Mouse (Mus musculus) stomach, embryonic 14.5 days (tissue): ENCODE results near the gene Ak3. TPM values are rescaled to one million over a fixed set of nuclear protein-coding genes. Genes with fewer than 3 reads are reported as not detected.

Source experiments
- ATAC-seq: fragments of 200-750 bp; cut with Nextera tagmentation; 2 replicates; pipeline ENCODE4 v1.8.0; 2017; ENCODE audit warnings: low read depth, moderate TSS enrichment; ENCODE audit not compliant: insufficient number of reproducible peaks, insufficient read depth, low FRiP score
- H3K27ac ChIP-seq: fragments of 300-500 bp; sonication (generic); 2 replicates; pipeline ENCODE4 v1.5.1; 2014; ENCODE audit warnings: mild to moderate bottlenecking, low read length, moderate library complexity, mixed read lengths
- H3K27me3 ChIP-seq: fragments of 300-500 bp; sonication (generic); 2 replicates; pipeline ENCODE4 v1.6.1; 2014; ENCODE audit warnings: low read length, control low read depth, mixed read lengths; ENCODE audit not compliant: control insufficient read depth, insufficient read depth
- H3K36me3 ChIP-seq: fragments of 300-500 bp; sonication (generic); 2 replicates; pipeline ENCODE4 v1.6.1; 2014; ENCODE audit warnings: mild to moderate bottlenecking, control low read depth, low read length, moderate library complexity, mixed read lengths; ENCODE audit not compliant: control insufficient read depth, insufficient read depth
- H3K4me1 ChIP-seq: fragments of 300-500 bp; sonication (generic); 2 replicates; pipeline ENCODE4 v1.6.1; 2014; ENCODE audit warnings: low read length, control low read depth, mixed read lengths; ENCODE audit not compliant: control insufficient read depth, insufficient read depth
- H3K4me2 ChIP-seq: fragments of 300-500 bp; sonication (generic); replicated peaks from 2 replicates; pipeline ENCODE4 v1.6.1; 2014; ENCODE audit warnings: low read depth, low read length, control low read depth
- H3K4me3 ChIP-seq: fragments of 300-500 bp; sonication (generic); 2 replicates; pipeline ENCODE4 v1.5.1; 2014; ENCODE audit warnings: low read depth, low read length, control low read depth
- H3K9ac ChIP-seq: fragments of 300-500 bp; sonication (generic); replicated peaks from 2 replicates; pipeline ENCODE4 v1.6.1; 2014; ENCODE audit warnings: low read depth, mild to moderate bottlenecking, control low read depth, low read length, moderate library complexity, mixed read lengths
- H3K9me3 ChIP-seq: fragments of 300-500 bp; sonication (generic); 2 replicates; pipeline ENCODE4 v1.6.1; 2016; ENCODE audit warnings: low read depth, low read length, control low read depth; ENCODE audit not compliant: control insufficient read depth
- WGBS: fragments of 180-500 bp; shearing (Covaris S2); extraction: QIAGEN DNeasy Blood & Tissue Kit; methylation state at CpG from one replicate; pipeline ENCODE4 v1.1.7; 2014; 5-methylcytosine and 5-hydroxymethylcytosine counted together
- polyA plus RNA-seq: library from polyadenylated mRNA; unstranded; fragments of >200 nt; fragmentation: Nextera tagmentation; extraction: Ambion mirVana; gene quantifications from 2 replicates; pipeline ENCODE4 v1.2.1, GENCODE M21; 2014

Gene Ak3
- 85.1 and 97.2 TPM in 2 replicates for polyA plus RNA-seq

DNA sequence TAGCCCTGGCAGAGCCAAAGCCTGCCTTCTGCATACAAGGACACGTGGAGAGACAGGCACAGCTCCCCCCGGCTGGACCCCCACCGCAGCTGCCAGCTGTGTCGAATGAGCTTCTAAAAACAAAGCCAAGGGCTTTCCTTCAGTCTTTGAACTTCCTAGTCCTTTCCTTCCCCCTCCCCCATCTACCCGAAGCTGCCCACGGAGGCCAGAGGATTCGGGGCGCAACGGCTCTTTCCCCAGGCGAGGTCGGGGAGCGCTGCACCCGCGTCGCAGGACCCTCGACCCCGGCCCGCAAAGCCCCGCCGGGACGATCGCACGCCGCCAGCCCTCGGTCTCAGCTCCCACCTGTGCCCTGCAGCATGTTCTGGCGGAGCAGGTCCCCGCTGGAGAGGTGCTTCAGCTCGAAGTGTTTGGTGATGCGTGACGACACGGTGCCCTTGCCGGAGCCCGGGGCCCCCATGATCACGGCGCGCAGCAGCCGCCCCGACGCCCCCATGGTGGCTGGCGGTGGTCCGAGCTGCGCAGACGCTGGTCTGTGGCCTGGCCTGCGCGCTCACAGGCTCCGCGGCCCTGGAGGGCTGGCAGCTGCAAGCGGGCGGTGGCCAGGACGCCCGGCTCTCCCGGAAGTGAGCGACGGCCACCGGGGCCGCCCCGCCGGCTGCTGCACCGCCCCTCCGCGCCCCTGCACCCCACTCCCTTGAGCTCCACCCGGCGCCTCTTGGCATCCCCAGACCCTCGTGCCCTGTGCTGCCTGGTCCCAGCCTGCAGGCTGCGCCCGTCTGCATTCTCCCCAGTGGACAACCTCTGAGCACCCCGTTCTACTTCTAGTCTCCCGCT, at the start of gene Ak3:
Gene Ak3, minus strand, starts transcription at position 628 of the 837 bp plus-strand sequence.
- no peaks in the 10 kb centered on the region for H3K27me3 ChIP-seq
- peak within 1 kb of the TSS; percentile 49 for H3K4me2 ChIP-seq
- H3K4me1 ChIP-seq: peaks cover 23% of the 10 kb centered on the region
- H3K9ac ChIP-seq: peak within 1 kb of the TSS; percentile 83
- no peaks in the 10 kb centered on the region for H3K9me3 ChIP-seq
- H3K36me3 ChIP-seq: no peaks in the 10 kb centered on the region
- peak within 1 kb of the TSS; percentile 88 for H3K27ac ChIP-seq
- peak within 1 kb of the TSS; percentile 87 for H3K4me3 ChIP-seq
- peak; percentile 90 for ATAC-seq
- under 1% methylated on average over 61 of the region's 68 CpGs for WGBS

DNA sequence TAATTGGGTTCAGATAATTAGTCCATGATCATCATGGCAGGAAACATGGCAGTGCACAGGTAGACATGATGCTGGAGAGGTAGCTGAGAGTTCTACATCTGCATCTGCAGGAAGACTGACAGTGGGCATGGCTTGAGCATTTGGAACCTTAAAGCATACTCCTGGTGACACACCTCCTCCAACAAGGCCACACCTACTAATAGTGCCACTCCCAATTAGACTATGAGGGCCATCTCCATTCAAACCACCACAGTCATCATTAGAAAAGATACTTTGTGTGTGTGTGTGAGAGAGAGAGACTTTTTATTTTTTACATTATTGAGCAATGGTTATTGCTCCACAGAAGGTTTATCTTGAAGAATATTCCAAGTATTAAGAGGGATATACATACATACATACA, 44.4 kb upstream of the Ak3 start:
- ATAC-seq: no peak
- Histone ChIP-seq H3K9me3 (no peaks in the 10 kb centered on the region), H3K4me3 (no peak overlapping the region), H3K4me2 (no peak overlapping the region), H3K27ac (no peak overlapping the region), H3K4me1 (no peaks in the 10 kb centered on the region), H3K36me3 (no peaks in the 10 kb centered on the region), H3K27me3 (no peaks in the 10 kb centered on the region), H3K9ac (no peak overlapping the region)

GRCm38 (mm10) chr19:29088628-29089027, 40.9 kb upstream of the Ak3 start:
- WGBS: 75% methylated on average over 6 of the region's 6 CpGs
- ATAC-seq: no peak

DNA sequence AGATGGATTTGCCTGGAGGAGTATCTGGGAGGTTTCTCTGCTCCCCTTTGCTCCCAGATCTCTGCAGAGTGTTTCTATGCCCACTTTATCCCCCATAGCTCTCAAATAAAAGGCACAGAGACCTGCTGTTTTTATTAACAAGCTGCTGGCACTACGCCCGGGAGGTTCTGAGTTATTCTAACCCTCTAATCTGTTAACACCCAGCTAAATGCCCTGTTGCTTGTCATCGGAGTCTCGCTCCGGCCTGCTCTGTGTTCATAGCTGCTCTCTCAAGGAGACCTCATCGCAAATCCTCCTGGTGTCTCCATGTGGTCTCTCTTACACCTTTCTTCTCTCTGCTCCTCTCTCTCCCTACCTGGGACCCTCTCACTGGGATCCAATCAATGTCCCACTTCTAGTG, 27.0 kb upstream of the Ak3 start:
- Histone ChIP-seq H3K36me3 (no peaks in the 10 kb centered on the region), H3K4me1 (0 out of 2 replicates have a peak, but pooled peaks cover under 1% of the 10 kb centered on the region), H3K4me3 (no peak overlapping the region), H3K9me3 (no peaks in the 10 kb centered on the region), H3K9ac (no peak overlapping the region), H3K27ac (no peak overlapping the region), H3K27me3 (no peaks in the 10 kb centered on the region), H3K4me2 (no peak overlapping the region)
- WGBS: 44% methylated on average over 6 of the region's 6 CpGs
- ATAC-seq: no peak

More at GRCm38 (mm10) chr19:29088628-29089027, 40.9 kb upstream of the Ak3 start:
- H3K4me1 ChIP-seq: no peaks in the 10 kb centered on the region
- no peaks in the 10 kb centered on the region for H3K36me3 ChIP-seq
- no peaks in the 10 kb centered on the region for H3K9me3 ChIP-seq
- no peak overlapping the region for H3K4me3 ChIP-seq
- H3K27ac ChIP-seq: no peak overlapping the region
- H3K9ac ChIP-seq: no peak overlapping the region
- no peak overlapping the region for H3K4me2 ChIP-seq
- H3K27me3 ChIP-seq: no peaks in the 10 kb centered on the region

GRCm38 (mm10) chr19:29069195-29069594, 21.4 kb upstream of the Ak3 start:
- 39% methylated on average over 5 of the region's 5 CpGs for WGBS
- no peak overlapping the region for H3K27ac ChIP-seq
- H3K36me3 ChIP-seq: no peaks in the 10 kb centered on the region
- 0 out of 2 replicates have a peak, but pooled peaks cover 3% of the 10 kb centered on the region for H3K4me1 ChIP-seq
- H3K4me2 ChIP-seq: no peak overlapping the region
- H3K9me3 ChIP-seq: no peaks in the 10 kb centered on the region
- no peak for ATAC-seq
- no peak overlapping the region for H3K4me3 ChIP-seq
- no peaks in the 10 kb centered on the region for H3K27me3 ChIP-seq
- H3K9ac ChIP-seq: no peak overlapping the region

DNA sequence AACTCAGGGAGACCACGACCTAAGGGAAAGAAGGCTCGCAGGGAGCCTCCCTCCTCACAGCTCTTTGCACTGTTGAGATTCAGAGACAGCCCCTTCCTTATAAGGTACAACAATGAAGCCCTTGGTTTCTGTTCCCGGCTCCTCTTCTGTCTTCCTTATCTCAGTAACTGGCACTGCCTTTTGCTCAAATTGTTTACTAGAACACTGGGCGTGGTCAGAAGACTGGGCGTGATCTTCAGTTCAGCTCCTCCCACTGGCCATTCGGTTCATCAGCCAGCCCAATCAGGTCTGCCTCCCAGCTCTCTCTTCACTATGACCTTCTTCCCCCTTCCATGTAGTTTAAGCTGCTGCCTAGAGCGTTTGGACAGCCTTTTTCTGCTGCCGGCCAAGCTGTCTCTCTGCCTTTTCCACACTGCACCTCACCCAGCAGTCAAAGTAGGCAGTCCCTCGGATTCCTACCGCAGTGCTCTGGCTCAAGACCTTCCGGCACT, 19.3 kb upstream of the Ak3 start:
- ATAC-seq: peak; percentile 69; the same call in 1 of the 2 replicates
- H3K9ac ChIP-seq: no peak overlapping the region
- H3K27me3 ChIP-seq: no peaks in the 10 kb centered on the region
- H3K4me1 ChIP-seq: 0 out of 2 replicates have a peak, but pooled peaks cover 3% of the 10 kb centered on the region
- peak overlapping the region; percentile 39; the same call in 1 of the 2 replicates for H3K27ac ChIP-seq
- no peaks in the 10 kb centered on the region for H3K36me3 ChIP-seq
- H3K4me2 ChIP-seq: peak overlapping the region; percentile 28
- 9% methylated on average over 11 of the region's 11 CpGs for WGBS
- no peaks in the 10 kb centered on the region for H3K9me3 ChIP-seq
- H3K4me3 ChIP-seq: peak overlapping the region; percentile 8; the same call in 1 of the 2 replicates

DNA sequence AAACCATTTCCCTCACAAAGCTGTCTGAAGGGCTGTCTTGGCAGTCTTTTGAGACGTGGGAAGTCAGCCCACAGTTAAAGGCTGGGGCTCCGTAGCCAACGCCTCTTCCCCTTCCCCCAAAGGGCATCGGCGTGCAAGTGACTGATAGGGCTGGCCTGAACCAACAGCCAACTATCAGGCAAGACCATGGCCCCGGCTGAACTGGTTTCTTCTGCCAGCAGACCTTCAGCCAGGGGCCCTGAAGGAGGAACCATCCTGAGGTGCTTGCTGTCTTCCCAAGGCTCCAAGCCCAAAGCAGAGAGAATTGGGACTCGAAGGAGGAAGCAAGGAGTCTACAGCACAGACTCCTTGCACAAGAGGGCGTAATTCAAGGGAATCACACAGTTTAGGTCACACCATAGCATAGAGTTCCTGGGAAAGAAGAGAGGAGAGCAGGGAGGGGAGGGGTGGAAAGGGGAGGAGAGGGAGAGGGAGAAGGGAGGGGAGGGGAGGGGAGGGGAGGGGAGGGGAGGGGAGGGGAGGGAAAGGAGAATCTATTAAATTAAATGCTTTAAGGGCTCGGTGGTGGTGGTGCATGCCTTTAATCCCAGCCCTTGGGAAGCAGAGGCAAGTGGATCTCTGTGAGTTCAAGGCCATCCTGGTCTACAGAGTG, 16.8 kb upstream of the Ak3 start:
- H3K9ac ChIP-seq: no peak overlapping the region
- H3K9me3 ChIP-seq: no peaks in the 10 kb centered on the region
- no peaks in the 10 kb centered on the region for H3K36me3 ChIP-seq
- no peak overlapping the region; the same call in 1 of the 2 replicates for H3K27ac ChIP-seq
- H3K27me3 ChIP-seq: no peaks in the 10 kb centered on the region
- H3K4me2 ChIP-seq: peak overlapping the region; percentile 12; the same call in 1 of the 2 replicates
- no peak overlapping the region for H3K4me3 ChIP-seq
- 61% methylated on average over 9 of the region's 9 CpGs for WGBS
- 0 out of 2 replicates have a peak, but pooled peaks cover under 1% of the 10 kb centered on the region for H3K4me1 ChIP-seq
- peak; percentile 74; the same call in 1 of the 2 replicates for ATAC-seq

GRCm38 (mm10) chr19:29063577-29064363, 16.0 kb upstream of the Ak3 start:
- Histone ChIP-seq H3K9ac (no peak overlapping the region), H3K27ac (no peak overlapping the region; the same call in 1 of the 2 replicates), H3K9me3 (no peaks in the 10 kb centered on the region), H3K27me3 (no peaks in the 10 kb centered on the region), H3K4me2 (peak overlapping the region; percentile 31), H3K4me3 (no peak overlapping the region; the same call in 1 of the 2 replicates), H3K4me1 (no peaks in the 10 kb centered on the region), H3K36me3 (no peaks in the 10 kb centered on the region)
- WGBS: 17% methylated on average over 18 of the region's 18 CpGs
- ATAC-seq: peak; percentile 74; the same call in 1 of the 2 replicates
